Mouse (Mus musculus) heart, postnatal 14 days (tissue): ENCODE results near the gene Rnf114. TPM values are rescaled to one million over a fixed set of nuclear protein-coding genes. Genes with fewer than 3 reads are reported as not detected.

Experiments used
- DNase-seq, 2 experiments: peaks; one replicate each; pipeline ENCODE4 v3.0.0; 2021 to 2022
- intact Hi-C: fragments of 180-260 bp; cut with DNase I; formaldehyde crosslinking; loops from one replicate; pipeline ENCODE4 v1.15.1; 2025
- total RNA-seq, 2 experiments: library from RNA; stranded (reverse); gene quantifications; 2 replicates each; pipeline ENCODE4 v1.2.3; 2021

Gene Rnf114
- total RNA-seq, 2 experiments from 2014 or later, result 50.7 to 52.1 TPM

- no peak for DNase-seq
- intact Hi-C loops, result no loop called here
Observed at GRCm38 (mm10) chr2:167536320-167536945, 44.0 kb downstream of the Rnf114 start.

- intact Hi-C loops, result loop anchor here (1.0 kb wide), 1 partner anchor 68 kb away; no protein-coding TSS in a partner anchor
- peak; percentile 95 to 96 for DNase-seq
Observed at GRCm38 (mm10) chr2:167537476-167538297, 45.2 kb downstream of the Rnf114 start, which contains the start of gene Snai1. Gene Snai1 (plus strand): TSS chr2:167538195.

GRCm38 (mm10) chr2:167538671-167539306, 46.3 kb downstream of the Rnf114 start:
- peak; percentile 42 to 49 for DNase-seq
- intact Hi-C loops, result no loop called here

DNA sequence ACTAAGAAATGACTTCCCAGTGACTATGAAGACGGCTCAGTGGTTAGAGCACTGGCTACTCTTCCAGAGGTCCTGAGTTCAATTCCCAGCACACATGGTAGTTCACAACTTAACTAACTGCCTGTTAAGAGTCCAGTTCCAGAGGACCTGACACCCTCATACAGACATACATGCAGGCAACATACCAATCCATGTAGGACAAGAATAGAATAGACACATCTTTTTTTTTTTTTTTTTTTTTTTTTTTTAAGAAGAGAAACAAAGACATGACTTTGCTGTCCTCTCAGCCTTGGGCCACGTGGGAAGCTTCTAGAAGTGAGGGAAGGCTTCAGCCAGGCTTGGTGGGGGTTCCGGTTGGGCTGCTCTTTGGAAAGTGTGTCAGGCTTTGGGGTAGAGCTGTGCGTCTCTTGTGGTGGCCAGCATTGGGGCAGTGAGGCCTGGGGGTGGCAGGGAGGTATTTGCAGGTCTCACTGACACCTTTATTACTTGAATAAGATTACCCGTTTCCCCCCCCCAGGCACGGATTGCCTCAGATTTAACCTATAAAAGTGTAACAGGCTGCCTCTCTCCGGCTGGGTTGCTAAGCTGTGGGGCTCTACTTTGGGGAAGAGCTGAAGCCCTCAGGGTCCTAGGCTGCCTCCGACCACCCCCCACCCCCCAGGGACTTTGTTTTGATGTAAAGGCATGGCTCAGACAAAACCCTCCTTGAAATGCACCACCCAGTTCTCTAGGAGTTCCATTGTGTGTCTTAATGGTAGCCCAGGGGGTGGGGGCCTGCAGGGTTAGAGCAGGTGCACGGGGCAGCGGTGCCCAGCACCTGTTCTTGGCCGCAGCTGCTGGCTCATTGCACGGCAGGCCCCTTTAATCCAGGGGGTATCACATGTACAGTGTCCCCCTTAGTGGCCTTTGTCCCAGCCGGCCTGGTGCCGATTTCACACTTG, 47.4 kb downstream of the Rnf114 start:
- DNase-seq, result no peak
- intact Hi-C loops, result no loop called here

DNA sequence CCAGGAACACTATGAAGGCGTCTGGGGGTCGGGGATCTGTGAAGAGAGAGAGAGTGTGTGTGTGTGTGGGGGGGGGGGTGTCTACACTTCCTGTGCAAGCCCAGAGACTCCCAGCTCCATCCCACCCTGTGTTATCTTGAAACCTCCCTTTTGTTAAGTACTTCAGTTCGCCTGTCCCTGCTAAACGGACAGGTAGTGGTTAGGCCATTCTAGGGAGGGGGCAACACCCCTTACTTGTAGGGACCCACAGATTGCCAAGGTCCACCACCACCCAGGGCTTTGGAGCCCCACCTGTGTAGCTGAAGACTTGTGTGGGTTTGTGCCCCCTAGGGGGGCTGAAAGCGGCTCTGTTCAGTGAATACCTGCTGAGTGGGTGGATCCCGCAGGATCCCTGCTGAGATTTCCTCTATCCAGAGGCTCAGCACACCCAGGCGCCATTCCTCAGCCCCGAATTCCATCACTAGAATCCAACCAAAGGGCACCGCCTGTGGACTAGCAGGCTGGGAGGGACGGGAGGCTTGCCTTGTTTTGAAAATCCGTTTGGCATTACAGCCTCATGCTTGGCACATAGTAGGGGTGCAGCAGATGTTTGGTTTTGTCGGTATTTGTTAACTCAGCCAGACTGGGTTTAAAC, 48.1 kb downstream of the Rnf114 start:
- no peak for DNase-seq
- intact Hi-C loops, result no loop called here

DNA sequence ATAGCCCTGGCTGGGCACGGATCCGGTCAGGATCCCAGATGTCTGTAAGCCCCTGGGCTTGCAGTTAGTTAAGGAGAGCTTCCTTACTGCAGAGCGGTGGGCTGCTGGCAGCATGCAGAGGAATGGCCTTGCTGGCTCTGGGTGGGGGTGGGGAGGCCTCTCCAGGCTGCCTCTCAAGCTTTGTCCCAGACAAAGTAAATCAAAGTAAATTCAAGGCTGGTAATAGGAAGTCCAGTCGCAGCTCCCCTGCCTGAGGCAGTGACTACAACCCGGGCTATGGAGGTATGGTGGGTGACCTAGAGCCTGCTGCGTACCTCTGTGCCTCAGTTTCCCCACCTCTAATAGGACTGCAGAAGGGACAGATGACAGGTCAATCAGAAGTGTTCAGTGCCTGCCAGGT, 48.9 kb downstream of the Rnf114 start:
- no peak for DNase-seq
- intact Hi-C loops, result no loop called here

- no peak for DNase-seq
- intact Hi-C loops, result loop anchor here (2.0 kb wide), 1 partner anchor 23 kb away; no protein-coding TSS in a partner anchor
Observed at GRCm38 (mm10) chr2:167541761-167542160, 49.3 kb downstream of the Rnf114 start.

- intact Hi-C loops, result loop anchor here (2.0 kb wide), 1 partner anchor 22 kb away; no protein-coding TSS in a partner anchor
- no peak for DNase-seq
Observed at GRCm38 (mm10) chr2:167542361-167542760, 49.9 kb downstream of the Rnf114 start.

GRCm38 (mm10) chr2:167543121-167544003, 50.9 kb downstream of the Rnf114 start:
- DNase-seq, result peak; percentile 60 to 65
- intact Hi-C loops, result loop anchor here (2.0 kb wide), 1 partner anchor 21 kb away; no protein-coding TSS in a partner anchor

- intact Hi-C loops, result no loop called here
- DNase-seq, result peak in 1 of 2 experiments; percentile 55
Observed at GRCm38 (mm10) chr2:167544004-167544356, 51.5 kb downstream of the Rnf114 start.

DNA sequence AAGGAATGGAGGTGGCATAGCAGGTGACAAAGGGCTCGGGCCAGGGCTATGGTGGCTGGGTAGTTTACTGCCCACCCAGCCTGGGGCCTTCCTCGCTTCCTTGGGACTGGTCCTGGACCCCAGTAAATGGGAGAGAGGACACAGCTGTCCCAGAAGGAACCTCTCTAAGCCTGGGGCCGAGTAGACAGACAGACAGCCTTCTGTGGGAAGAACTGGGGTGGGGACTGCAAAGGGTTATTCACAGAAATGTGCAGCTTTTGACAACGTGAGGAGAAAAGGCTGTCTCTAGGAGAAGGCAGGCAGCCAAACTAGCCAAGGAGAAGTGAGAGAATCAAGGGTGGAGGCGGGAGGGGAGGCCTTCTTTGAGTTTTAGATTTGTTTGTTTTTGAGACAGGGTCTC, 52.0 kb downstream of the Rnf114 start:
- intact Hi-C loops, result no loop called here
- DNase-seq, result no peak

- intact Hi-C loops, result no loop called here
Observed at GRCm38 (mm10) chr2:167546447-167547195, 54.2 kb downstream of the Rnf114 start.

GRCm38 (mm10) chr2:167547444-167547843, 55.0 kb downstream of the Rnf114 start:
- no peak for DNase-seq
- intact Hi-C loops, result no loop called here

More at GRCm38 (mm10) chr2:167546447-167547195, 54.2 kb downstream of the Rnf114 start:
- DNase-seq, result no peak

DNA sequence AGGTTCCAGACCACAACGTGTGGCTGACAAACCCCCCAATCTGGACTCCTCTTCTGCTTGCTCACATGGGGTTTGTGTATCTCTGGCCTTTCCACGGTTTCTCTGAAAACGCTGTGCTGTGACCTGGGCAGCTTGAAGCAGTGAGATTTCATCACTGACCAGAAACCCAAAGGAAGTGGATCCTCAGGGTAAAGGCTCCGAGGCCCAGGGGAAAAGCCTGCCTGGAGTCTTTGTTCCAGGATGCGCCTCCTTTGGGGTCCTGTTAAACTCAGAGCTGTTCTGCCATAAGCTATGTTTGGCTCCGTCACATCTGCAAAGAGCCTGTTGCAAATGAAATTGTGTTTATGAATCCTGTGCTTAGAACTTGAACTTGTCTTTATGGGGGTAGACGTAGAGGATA, 56.5 kb downstream of the Rnf114 start:
- no peak for DNase-seq
- intact Hi-C loops, result no loop called here

DNA sequence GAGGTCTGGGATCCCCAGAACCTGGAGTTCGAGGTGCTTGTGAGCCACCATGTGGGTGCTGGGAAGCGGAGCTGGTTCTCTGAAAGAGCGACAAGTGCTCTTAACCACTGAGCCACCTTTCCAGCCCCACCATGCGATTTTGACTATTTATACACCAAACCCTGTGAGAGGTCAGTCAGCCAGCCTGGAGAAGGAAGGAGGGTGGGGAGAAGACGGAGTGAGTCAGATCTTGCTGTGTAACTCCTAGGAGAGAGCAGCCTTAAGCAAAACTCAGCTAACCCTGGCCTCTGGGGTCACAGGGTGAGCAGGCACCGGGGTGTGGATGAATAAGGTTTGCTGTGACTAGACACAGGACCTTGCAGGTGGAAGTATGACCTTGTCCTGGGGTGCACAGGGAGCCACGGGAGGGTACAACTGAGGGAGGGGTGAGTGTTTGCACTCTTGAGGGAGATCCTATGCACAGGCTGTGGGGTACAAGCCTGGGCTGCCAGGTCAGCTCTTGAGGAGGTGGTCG, 58.0 kb downstream of the Rnf114 start:
- no peak for DNase-seq
- intact Hi-C loops, result no loop called here

- intact Hi-C loops, result no loop called here
- DNase-seq, result no peak
Observed at GRCm38 (mm10) chr2:167551342-167551920, 59.0 kb downstream of the Rnf114 start.

- DNase-seq, result no peak
- intact Hi-C loops, result no loop called here
Observed at GRCm38 (mm10) chr2:167552292-167552691, 59.8 kb downstream of the Rnf114 start.
